Mouse (Mus musculus) spleen, postnatal 4 days (tissue): ENCODE results near the gene Arpc1a.
"Not testable (repeated sequence)": the region's sequence is repeated elsewhere in the genome, so short reads cannot be mapped to it uniquely, and the experiment has no call there.

Source experiments
- DNase-seq, 2 experiments: peaks; one replicate each; pipeline ENCODE4 v3.0.0; 2022; ENCODE audit warnings: low spot score in 2 of 2

Gene Arpc1a

DNA sequence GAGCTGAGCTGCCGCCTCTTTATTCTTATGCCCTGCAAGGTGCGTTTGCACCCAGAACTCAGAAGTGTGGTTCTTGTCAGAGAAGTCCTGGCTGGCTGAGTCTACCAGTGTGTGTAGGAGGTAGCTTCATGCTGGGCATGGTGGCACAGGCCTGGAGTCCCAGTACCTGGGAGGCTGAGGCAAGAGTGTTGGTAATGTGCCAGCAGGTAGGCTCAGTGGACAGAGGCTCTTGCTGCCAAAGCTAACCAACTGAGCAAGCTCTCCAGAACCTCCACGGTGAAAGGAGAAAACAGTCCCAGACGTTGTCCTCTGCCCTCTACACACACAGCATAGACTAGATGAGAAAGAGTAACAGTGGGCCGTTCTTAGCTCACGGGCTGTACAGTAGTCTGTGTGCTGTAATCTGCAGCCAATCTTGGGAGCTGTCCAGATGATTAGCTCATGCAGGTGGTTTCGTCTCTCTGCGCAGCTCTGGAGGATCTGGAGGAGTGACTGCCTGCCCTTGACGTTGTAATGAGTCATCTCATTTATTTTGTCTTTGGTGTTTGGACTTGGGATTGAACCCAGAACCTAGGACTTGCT is 22.2 kb downstream of the Arpc1a start:
- no peak for DNase-seq

DNA sequence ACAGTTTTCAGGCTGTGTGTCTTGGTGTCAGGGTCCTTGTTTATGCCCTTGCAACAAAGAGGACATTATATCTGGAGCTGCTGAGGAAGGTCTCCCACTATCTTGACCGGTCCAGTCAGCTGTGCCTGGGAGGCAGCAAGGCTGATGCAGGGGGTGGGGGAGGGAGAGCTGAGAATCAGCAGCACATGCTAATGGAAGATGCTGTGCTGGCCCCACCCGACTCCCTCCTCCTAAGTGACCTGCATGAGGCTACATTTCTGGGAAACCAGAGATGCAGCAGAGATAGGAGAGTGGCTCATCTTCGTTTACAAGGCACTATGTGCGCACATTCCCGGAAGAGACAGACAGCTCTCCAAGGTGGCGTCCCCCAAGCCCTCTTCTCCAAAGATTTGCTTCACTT is 26.8 kb downstream of the Arpc1a start:
- DNase-seq: no peak

DNA sequence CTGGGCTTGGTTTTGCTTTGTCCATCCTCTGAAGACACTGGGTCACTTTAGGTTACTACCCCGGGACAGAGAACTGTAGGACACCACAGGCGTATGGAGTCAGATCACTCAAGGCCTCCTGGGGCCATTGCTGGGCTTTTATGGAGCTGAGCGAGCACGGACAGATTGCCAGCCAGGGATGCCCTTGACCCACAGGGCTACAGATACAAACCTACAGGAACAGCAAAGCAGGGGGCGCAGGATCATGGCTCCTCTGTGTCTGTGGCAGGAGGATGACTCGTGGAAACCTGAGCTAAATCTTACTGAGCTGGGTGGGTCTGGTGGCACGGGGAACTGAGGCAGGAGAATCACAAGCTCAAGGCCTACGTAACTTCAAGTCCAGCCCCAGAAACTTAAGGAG is 28.9 kb downstream of the Arpc1a start:
- DNase-seq: no peak

DNA sequence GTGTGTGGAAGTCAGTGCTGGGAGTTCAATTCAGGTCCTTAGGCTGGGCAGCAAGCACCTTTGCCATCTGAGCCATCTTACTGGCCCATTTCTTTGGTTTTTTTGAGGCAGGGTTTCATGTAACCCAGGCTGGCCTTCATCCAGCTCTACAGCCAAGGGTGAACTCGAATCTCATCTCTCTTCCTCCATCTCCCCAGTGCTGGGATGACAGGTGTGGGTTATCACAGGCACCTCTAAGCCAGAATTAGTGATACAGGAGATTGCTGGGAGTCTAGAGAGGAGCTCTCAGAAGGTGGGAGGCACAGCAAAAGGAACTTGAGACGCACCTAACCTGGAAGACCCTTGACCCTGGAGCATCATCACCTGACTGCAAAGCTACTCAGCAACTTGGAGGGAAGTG is 29.8 kb downstream of the Arpc1a start:
- DNase-seq: no peak

DNA sequence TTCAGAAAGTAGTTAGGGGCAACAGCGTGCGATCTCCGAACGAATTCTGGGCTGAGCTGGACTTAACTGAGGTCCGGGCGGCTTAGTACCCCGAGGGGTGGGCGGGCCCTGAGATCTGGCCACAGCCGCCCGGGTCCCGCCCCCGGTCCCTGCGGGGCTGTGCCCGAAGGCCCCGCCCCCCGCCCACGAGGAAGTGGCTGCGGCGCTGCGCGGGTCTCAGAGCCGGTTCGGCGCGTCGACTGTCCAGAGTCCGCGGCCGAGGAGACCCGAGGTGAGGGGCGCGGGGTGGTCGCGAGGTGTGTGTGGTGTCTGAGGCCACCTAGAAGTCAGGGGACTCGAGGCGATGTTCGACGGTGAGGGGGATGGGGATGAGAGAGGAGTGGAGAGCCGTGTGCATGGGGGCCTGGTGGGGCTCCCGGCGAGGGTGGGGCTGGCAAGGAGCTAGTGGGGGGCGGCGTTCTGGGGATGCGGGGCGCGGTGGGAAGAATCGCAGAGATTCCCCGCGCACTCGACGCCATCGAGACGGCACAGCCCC is 30.5 kb downstream of the Arpc1a start, which contains the start of gene Arpc1b:
Gene Arpc1b, plus strand, starts transcription at position 145 of the 535 bp plus-strand sequence.
- DNase-seq: peak; percentile 72 to 85

DNA sequence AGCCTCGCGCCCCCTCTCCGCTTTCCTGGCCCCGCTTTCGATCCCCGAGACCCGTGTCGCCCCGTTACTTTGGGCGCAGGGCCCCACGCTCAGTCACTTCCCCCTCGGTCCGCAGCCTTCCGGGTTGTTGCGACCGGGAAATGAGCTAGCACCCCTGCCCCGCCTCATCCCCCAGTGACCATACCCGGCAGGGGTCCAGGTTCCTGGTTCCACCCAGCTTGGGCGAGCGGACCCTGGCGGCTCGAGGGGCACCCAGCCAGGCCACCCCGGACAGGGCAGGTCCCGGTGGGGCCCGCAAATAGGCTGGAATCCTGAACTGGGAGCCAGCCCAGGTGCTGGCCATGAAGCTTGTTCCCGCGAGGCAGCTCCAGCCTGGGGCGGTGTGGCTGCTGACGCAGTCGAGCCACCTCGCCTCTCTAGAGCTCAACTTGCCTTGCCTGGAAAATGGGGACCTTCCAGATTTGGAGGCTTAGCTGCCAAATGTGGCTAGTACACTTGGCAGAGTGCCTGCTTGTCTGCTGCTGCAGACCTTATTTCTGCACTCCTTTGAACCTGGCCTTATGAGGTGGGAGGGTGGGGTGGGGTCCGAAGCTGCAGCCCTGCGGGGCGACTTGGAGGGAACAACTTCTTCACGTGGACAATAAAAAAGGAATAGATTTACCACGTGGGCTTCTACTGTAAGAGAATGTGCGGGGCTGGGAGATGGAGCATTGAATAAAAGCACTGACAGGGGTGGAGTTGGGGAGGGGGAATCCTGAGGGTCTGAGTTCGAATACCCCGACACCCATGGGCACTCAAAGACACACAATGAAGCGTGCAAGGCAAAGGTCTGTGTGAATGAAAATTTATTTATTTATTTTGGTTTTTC is 31.2 kb downstream of the Arpc1a start:
- peak; percentile 71 to 85 for DNase-seq

DNA sequence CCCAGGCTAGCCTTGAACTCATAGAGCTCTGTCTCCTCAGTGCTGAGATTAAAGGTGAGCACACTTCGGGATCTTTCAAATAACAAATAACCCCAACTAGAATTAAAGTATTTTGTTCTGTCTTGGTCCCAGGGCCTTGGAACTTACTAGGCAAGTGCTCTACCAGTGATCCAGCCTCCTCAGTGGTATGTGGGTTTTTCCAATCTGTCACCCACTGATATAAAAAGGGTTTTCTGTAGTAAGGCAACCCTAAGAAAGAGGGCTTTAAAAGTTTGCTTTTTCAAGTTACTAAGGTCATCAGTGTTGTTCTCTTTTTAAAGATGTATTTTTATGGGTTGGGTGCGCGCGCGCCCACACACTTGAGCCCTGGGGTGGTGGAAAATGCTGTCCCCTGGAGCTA is 32.1 kb downstream of the Arpc1a start:
- no peak for DNase-seq

DNA sequence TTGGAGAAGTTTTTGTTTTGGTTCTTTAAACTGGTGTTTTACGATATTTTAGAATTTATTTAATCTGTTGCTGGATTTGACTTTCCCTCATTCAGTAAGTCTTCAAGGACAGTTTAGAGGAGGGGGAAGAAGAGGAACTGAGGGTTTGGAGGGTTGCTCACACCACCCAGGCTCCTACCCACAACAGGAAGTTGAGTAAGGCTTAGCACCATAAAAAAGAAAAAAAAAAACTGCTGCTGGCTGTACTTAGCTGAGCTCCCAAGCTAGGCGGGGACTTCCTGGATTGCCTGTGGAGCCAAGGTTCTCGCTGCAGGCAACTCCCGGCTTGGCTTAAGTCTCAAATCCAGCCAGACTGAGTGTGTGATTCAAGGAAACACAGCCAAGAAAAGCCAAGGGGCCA is 32.7 kb downstream of the Arpc1a start:
- DNase-seq: peak in 1 of 2 experiments; percentile 29

DNA sequence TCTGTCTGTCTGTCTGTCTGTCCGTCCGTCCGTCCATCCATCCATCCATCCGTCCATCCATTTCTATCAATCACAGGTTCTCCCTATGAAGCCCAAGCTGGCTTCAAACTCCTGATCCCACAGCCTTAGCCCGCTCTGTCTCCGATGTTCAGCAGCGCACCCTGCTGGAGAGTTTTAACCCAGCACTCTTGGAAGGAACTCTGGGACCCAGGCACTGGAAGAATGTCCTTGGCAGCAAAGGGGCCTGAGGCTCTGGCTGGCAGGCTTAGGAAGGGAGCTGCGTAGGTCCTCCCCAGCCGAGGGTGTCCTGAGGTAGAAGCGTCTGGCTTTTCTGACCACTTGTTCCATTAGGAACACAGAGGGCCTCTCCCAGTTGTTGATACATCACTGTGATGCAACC is 33.3 kb downstream of the Arpc1a start:
- peak; percentile 68 to 89 for DNase-seq

DNA sequence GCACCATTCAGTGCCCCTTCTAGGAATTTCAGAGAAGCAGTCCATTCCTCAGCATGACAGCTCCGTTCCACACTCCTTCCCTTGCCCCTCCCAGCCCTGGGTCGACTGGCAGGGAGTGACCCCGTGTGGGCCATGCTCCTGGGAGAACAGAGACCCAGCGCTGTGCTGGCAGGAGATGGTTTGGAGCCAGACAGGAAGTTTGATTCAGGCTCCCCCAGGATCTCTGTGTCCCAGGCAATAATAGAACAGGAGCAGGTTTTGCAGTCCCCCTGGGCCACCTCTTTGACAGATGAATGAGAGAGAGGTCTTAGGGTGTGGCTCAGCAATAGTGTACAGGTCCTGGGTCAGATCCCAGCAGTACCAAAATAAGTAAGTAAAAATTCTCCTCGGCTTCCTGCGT is 34.4 kb downstream of the Arpc1a start:
- no peak for DNase-seq

DNA sequence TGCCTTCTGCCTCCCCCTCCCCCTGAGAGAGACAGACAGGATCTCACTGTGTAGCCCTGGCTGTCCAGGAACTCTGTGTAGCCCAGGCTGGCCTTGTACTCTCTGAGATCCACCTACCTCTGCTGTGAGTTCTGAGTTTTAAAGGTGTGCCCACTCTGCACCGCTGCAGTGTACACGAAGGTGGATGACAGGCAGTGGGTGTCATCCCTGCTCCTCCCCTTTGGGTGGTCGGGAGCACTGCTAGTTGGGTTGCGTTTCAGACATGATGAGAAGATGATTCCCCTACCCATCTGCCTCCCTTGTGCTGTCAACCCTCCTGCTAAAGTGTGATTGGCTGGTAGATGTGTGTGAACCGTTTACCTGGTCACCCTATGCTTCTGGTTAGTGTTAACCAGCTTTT is 34.8 kb downstream of the Arpc1a start:
- no peak for DNase-seq

DNA sequence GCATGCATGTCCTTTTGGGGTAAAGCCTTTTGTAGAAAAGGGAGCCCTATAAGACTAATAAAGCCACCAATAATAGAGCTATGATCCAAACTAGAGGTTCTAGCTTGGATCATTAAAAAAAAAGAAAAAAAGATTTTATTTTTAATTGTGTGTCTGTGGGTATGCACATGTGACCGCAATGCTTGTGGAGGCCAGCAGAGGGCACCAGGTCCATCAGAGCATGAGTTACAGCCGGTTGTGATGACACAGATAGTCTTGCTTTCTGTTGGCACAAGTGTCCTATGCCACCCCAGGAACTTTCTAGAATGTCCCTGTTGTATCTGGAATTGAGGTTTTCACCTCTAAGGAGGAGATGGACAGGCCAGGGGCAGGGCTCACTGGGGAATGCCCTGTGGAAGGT is 35.8 kb downstream of the Arpc1a start:
- no peak for DNase-seq

DNA sequence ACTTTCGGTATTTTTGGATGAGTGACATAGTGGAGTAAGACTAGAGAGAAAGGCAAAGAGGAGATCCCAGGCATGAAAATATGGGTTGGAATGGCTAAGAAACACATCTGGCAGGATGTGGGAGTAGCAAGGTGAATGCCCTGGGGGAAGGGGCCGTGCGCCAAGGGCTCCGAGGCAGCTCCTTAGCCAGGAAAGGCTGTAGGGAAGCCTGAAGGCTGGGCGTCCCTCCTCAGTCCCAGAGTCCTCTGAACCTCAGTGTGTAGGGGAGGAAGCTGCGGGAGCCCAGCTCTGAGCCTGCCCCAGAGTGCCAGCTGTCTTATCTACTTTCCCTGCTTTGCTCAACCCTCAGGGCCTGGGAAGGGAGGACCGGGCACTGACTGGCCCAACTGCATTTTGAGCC is 37.3 kb downstream of the Arpc1a start:
- no peak for DNase-seq

DNA sequence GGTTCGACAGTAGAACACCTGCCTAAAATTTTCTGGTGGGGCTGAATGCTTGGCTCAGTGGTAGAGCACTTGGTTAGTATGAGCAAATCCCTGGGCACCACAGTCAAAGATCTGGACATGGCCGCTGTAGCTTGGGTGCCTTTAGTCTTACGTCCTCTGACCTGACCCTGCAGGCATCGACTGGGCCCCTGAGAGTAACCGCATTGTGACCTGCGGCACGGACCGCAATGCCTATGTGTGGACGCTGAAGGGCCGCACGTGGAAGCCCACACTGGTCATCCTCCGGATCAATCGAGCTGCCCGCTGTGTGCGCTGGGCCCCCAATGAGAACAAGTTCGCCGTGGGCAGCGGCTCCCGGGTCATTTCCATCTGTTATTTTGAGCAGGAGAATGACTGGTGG is 39.8 kb downstream of the Arpc1a start:
- DNase-seq: no peak

DNA sequence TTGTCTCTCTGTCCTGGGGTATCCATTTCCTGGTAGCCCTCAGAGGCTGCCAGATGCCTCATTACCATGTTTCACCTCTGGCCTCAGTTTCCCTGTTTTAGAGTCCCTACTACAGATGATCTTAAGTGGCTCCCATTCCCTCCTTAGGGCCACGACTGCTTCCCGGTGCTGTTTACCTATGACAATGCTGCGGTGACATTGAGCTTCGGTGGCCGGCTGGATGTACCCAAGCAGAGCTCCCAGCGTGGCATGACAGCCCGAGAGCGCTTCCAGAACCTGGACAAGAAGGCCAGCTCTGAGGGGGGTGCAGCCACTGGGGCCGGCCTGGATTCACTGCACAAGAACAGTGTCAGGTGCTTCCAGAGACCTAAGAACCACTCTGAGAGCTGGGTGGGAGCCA is 43.0 kb downstream of the Arpc1a start:
- no peak for DNase-seq

DNA sequence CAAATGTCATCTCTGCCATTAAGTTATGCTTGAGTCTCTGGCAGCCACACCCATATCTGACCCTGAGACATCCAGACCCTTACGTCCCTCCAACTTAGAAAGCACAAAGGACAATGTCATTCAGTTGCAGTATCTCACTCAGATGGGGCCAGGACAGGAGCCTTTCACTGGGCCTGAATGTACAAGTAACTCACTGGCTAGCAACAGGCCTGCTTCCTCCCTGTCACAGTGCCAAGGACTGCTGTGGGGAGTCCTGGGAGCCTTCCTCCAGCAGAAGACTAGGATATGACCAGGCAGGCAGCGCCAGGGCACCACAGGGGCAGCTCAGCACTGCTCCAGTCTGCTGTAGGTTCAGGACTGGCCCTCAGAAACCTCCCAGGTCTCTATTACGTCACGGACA is 45.5 kb downstream of the Arpc1a start:
- no peak for DNase-seq

DNA sequence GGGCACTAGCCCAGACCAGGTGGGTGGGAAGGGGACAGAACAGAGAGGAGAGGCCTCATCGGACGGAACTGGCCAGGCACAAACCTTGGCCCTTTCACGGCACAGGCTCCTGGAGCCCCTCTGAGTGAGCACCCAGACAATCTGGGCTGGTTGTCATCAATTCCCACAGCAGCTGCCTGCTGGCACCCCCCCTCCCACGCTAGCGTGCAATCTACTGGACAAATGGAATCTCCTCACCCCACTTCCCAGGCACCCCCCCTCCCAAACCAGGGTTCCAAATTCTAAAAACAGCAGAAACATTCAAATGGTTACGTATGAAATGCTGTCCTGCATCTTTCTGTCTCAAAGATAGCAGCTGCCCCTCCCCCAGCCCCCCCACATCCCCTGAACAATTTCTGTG is 46.1 kb downstream of the Arpc1a start:
- DNase-seq: not testable (repeated sequence)

DNA sequence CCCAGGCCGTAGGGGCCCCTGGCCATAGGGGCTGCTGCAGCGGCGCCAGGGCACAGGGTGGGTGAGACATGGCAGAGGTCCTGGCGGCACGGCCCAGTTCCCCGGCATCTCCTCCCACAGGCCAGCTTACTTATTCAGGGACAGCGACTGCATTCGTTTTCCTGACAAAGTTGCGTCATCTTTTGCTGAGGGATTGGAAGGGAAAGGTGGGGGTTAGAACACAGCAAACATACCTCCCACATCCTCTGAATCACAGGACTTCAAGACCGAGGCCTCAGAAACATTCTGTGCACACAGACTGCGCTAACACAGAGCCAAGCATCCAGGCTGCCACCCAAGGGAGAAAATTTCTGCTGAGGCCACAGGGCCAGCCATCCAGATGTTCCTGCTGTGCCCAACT is 46.6 kb downstream of the Arpc1a start:
- no peak for DNase-seq

DNA sequence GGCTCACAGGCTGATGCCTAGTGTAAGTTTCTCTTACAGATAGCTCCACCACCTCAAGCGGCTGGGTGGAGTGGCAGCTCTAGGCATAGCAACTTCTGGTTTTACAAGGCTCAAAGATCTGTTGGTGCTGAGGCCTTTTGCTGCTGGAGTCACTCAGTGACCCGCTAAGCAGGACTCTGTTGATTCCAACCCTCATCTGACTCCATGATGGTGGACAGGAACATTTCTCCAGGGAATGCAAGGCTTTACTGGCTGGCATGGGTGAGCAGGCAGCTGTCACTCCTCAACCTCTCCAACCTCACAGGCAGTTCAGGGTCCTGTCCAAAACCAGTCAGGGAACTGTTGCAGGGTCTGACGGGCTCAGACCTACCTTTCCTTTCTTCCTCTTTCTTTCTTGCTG is 47.4 kb downstream of the Arpc1a start:
- no peak for DNase-seq

DNA sequence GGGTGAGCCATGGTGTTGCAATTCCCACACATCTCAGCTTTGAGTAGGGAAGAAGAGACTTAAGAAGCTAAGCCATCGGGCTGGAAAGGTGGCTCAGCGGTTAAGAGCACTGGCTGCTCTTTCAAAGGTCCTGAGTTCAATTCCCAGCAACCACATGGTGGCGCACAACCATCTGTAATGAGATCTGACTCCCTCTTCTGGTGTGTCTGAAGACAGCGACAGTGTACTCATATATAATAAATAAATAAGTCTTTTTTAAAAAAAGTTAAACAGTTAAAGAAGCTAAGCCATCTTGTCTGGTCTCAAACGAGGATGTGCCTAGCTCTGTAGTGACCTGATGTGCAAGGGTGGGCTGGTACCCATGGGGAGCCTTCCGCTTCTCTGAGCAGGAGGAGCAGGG is 49.6 kb downstream of the Arpc1a start:
- not testable (repeated sequence) for DNase-seq

DNA sequence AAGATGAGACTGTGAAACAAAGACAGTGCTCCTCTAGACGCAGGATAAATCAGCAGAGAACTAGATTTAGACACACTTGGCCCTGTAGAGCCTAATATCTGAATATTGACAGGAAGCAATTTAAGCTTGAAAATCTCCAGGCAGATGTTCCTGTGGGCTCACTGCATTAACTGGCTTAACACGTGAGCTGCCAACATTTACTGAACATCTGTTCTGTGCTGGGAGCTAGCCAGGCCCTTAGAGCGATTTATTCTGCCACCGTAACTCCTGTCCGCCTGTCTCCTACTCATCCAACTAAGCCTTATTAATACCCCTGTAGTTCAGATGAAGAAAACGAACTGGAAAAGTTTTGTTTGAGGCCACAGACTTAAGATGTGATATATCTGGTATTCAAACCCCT is 55.2 kb downstream of the Arpc1a start:
- DNase-seq: no peak

DNA sequence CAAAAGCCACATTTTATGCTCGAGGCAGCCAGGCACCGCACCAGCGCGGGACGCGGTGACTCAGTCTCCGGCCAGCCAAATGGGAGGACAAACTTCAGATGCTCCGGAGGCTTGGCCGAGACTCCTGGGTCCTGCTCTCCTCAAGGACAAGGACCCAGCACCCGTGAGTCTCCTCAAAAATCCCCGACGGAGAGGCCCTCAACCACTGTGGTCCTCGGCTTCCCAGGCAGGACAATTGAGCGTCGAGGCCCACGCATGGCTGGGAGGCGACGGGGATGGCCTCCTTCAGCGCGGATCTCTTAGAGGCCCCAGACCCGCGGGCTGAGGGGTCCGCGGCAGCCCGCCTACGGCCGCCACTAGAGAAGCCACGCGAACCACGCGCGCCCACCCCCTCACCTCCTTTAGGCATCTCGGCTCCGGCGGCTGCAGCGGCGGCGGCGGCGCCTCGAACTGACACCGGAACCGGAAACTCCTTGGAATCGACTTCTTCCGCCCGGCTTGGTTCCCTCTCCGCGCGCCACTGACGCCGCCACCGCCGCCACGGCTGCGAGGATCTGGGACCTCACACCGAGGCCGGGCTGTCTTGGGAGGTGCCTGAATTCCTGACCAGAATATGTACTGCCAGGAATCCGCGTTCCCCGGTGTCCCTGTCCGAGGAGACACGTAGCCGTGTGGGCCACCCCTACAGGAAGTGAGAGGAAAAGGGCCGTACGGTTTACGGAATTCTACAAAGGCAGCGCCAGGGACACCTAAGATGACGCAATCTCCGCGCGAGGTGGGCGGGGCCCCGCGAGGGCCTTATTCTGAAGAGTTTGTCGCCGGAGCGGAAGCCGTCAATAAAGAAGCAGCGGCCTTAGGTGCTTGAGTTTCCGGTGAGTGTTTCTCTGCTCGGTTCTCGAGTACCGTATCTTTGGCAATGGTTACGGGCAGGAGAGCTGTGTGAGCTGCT is 56.2 kb downstream of the Arpc1a start, which contains the start of the genes Pdap1 and Bud31:
Gene Pdap1, minus strand, starts transcription at position 668 of the 949 bp plus-strand sequence.
Gene Bud31, plus strand, starts transcription at position 792 of the 949 bp plus-strand sequence.
- peak; percentile 94 to 98 for DNase-seq
